Mouse (Mus musculus) splenic B cell, adult 2 months (primary cell): Measurements from ENCODE around the gene Cnpy3.
A peak's percentile ranks its signal among the peaks of the same experiment; 100 is the strongest.
"Not testable (repeated sequence)": the region's sequence is repeated elsewhere in the genome, so short reads cannot be mapped to it uniquely, and the experiment has no call there.

ENCODE experiments used
- DNase-seq: peaks from one replicate; pipeline ENCODE4 v3.0.0-alpha.2; 2011; ENCODE audit warnings: low read depth, low spot score
- H3K27me3 ChIP-seq: 2 replicates; pipeline ENCODE4 v1.6.1; 2012; ENCODE audit warnings: mild to moderate bottlenecking, low read length, moderate library complexity, mixed read lengths; ENCODE audit not compliant: control insufficient read depth, poor library complexity, insufficient read depth, severe bottlenecking
- H3K36me3 ChIP-seq: 2 replicates; pipeline ENCODE4 v1.6.1; 2012; ENCODE audit warnings: mild to moderate bottlenecking, low read length, moderate library complexity, mixed read lengths; ENCODE audit not compliant: control insufficient read depth, poor library complexity, insufficient read depth, severe bottlenecking

Cnpy3 gene

GRCm38 (mm10) chr17:46773278-46774130 is 21.5 kb upstream of the Cnpy3 start:
- DNase-seq, result peak; percentile 42
- H3K27me3 ChIP-seq, result no peaks in the 10 kb centered on the region
- peaks cover 8% of the 10 kb centered on the region for H3K36me3 ChIP-seq

DNA sequence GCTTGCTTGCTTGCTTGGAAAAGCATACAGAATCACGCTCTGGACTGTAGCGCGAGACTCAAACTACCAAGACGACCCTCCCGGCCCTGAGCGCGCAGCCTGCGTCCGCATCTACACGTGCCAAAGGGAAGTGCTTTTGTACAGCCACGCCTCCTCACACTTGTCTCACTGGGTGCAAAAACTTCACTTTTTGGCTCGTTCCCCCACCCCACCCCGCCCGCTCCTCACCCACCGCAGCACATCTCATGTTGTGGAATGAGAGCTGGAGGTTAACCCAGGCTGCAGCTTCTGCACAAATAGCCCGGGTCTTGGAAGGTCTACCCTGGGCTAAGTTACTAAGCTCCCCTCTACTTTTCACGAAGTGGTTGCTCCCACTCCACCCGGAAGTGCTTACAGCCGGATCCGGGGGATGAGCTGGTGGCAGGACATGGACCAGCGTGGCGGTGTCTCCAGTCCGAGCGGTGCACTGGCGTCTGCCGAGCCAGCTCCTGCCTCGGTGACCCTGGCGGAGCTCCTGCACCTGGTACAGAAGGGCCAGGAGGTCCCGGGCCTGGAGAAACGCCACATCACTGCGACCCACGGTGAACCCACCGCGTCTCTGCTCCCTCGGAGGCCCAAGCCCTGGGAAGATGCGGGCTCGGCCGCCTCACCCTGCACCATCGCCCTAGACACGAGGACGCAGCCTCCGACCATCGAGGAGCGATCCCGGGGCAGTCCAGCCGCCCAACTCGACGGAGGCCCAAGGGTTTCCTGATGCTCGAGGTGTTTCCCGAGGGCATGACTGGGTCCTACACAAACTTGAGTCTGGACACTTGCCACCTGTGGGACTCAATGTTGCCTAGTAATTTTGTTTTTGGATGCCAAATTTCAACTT is 20.6 kb upstream of the Cnpy3 start, which contains the start of gene 2310039H08Rik:
TSS of gene 2310039H08Rik (plus strand) at position 232 of the 874 bp plus-strand sequence.
- no peaks in the 10 kb centered on the region for H3K27me3 ChIP-seq
- DNase-seq, result peak; percentile 82

GRCm38 (mm10) chr17:46772038-46772403 is 20.0 kb upstream of the Cnpy3 start:
- Histone ChIP-seq H3K36me3 (no peaks in the 10 kb centered on the region; the same call in none of the 2 replicates), H3K27me3 (no peaks in the 10 kb centered on the region)
- DNase-seq, result no peak

More for the DNA sequence above, 20.6 kb upstream of the Cnpy3 start, which contains the start of gene 2310039H08Rik:
- H3K36me3 ChIP-seq, result peaks cover under 1% of the 10 kb centered on the region

DNA sequence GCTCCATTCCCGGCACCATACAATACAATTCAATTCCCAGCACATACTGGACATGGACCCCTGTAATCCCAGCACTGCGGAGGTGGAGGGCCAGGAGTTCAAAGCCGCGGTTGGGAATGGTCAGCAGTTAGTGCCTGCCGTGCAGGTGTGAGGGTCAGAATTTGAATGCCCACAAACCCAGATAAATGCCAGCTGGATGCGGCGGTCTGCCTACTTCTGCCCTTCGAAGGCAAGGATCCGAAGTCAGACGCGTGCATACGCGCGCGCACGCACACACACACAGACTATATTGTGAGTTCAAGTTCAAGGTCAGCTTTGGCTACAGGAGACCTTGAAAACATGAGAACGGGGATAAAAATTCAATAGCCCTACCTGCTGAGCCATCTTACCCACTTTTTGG is 19.6 kb upstream of the Cnpy3 start:
- DNase-seq, result no peak
- Histone ChIP-seq H3K36me3 (no peaks in the 10 kb centered on the region; the same call in none of the 2 replicates), H3K27me3 (no peaks in the 10 kb centered on the region)

DNA sequence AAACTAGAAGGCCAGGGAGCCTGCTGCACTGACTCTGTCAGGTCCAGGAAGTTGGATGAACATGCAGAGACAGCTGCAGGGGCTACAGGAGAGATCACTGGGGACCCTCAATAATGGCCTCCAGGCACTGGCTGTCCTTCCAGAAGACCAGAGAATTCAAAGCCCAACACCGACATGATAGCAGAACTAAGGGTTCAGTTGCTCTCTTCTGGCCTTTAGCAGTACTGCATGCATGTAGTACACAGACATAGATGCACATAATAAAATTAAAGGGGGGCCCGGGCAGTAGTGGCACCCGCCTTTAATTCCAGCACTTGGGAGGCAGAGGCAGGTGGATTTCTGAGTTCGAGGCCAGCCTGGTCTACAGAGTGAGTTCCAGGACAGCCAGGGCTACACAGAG is 19.0 kb upstream of the Cnpy3 start:
- H3K27me3 ChIP-seq, result no peaks in the 10 kb centered on the region
- DNase-seq, result peak; percentile 25
- no peaks in the 10 kb centered on the region; the same call in none of the 2 replicates for H3K36me3 ChIP-seq

DNA sequence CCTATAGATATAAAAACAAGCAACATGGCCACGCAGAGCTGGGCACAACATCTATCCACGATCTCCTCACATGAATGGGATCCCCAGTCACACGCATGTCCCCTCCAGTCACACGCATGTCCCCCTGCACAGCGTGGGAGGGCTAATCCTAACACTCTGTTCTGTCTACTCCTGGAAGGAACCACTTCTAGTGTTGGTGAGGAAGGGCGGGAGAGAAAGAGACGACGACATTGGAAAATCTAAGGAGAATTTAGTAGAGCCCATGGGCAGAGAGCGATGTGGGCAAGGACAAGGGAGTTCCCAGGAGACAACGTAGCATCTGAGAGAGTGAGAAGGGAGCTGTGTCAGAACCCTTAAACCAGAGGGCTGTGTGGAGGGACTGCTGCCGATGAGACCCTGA is 18.5 kb upstream of the Cnpy3 start:
- Histone ChIP-seq H3K36me3 (no peaks in the 10 kb centered on the region; the same call in 1 of the 2 replicates), H3K27me3 (no peaks in the 10 kb centered on the region)
- DNase-seq, result no peak

DNA sequence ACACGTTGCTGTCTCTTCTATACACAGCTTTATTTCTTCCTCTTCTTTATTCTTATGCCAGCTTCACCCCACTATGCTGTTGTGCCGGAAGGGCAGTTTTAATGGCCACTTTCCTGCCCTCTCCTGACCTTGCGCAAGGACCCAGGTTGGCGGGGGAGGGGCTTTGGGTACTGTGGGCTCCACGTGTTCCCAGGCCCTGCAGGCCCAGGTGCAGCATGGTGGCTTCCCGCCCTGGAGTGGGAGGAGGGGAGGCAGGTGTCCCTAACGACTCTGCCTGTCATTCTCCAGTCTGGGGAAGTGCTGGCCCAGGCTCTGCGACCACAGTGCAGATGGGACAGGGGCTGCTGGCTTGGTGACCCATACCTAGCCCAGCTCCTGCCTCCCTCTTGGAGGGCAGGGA is 15.9 kb upstream of the Cnpy3 start:
- DNase-seq, result no peak
- H3K36me3 ChIP-seq, result no peaks in the 10 kb centered on the region
- H3K27me3 ChIP-seq, result no peaks in the 10 kb centered on the region

DNA sequence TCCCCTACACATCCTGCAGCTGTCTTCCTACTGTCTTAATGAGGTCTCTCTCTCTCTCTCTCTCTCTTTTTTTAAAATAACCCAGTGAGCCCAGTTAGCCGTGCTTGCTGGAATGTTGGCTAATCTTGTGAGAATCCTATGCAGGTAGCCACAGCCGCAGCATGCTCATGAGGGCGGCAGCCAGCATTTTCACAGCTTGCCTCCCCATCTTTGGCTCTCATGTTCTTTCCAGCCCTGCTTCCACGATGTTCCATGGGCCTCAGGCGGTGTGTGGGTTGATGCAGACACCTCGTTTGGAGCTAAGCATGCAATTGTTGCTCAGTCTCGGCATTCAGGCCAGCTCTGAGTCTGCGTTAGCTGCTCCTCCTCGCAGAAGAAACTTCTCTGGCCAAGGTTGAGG is 12.9 kb upstream of the Cnpy3 start:
- H3K27me3 ChIP-seq, H3K36me3 ChIP-seq, DNase-seq: not testable (repeated sequence)

GRCm38 (mm10) chr17:46763544-46763943 is 11.5 kb upstream of the Cnpy3 start, which contains the start of gene Ptcra:
Gene Ptcra (minus strand): TSS chr17:46763712.
- Histone ChIP-seq H3K27me3 (no peaks in the 10 kb centered on the region), H3K36me3 (no peaks in the 10 kb centered on the region)
- DNase-seq, result no peak

GRCm38 (mm10) chr17:46758753-46759152 is 6.7 kb upstream of the Cnpy3 start:
- no peak for DNase-seq
- no peaks in the 10 kb centered on the region for H3K27me3 ChIP-seq
- no peaks in the 10 kb centered on the region for H3K36me3 ChIP-seq

- H3K27me3 ChIP-seq, result no peaks in the 10 kb centered on the region
- H3K36me3 ChIP-seq, result peaks cover 2% of the 10 kb centered on the region
- peak; percentile 96 for DNase-seq
Observed at GRCm38 (mm10) chr17:46751056-46751793, 789 bp downstream of the Cnpy3 start.

DNA sequence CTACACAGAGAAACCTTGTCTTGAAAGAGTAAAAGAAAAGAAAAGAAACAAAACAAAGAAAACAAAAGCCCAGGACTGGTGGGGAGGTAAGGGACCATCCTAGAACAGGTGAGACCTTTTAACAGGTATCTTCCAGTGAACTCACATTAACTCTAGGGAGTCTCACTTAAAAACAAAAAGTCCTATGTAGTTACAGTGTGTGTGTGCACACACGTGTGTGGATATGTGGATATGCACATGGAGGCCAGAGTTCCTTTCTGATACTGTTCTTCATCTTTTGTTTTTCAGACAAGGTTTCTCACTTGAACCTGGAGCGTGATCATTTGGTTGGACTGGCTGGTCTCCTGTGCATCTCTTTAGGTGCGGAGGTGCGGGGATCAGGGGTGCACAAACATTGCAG is 1.4 kb downstream of the Cnpy3 start:
- Histone ChIP-seq H3K36me3 (peaks cover 7% of the 10 kb centered on the region), H3K27me3 (no peaks in the 10 kb centered on the region)
- DNase-seq, result no peak

DNA sequence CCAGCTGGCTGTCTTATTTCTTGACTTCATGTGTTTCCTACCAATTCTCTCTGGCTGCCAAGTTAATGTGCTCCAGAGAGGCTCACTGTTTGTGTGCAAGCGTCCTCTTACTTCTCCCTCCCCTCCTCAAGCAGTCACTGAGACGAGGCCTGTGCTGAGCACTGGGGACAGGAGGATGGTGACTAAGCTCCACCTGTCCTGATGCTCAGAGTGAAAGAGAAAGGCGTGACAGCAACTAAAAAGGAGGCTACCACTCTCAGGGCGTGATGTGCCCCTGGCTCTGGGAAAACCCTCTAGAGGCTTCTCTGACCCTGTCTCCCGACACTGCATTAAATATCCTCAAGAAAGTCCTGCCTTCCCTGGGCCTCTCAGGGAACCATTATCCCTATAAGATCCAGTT is 2.7 kb downstream of the Cnpy3 start:
- Histone ChIP-seq H3K36me3 (peaks cover 15% of the 10 kb centered on the region), H3K27me3 (no peaks in the 10 kb centered on the region)
- no peak for DNase-seq

DNA sequence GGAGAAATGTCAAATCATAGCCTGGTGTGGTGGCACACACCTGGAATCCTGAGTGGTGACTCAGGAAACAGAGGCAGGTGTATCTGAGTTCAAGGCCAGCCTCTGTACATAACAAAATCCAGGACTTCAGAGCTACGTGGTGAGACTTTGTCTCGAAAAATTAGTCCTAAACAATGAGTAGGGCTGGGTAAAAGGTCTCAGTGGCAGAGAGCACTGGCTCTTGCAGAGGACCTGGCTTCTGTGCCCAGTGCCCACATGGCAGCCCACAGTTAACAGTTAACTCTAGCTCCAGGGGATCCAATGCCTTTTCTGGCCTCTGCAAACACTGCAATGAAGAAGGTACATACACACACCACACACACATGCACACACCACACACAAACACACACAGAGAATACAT is 4.2 kb downstream of the Cnpy3 start:
- no peak for DNase-seq
- Histone ChIP-seq H3K36me3 (peaks cover 21% of the 10 kb centered on the region), H3K27me3 (no peaks in the 10 kb centered on the region)
